Mouse (Mus musculus) ES-E14 (cell line): ENCODE results near the gene Otp. TPM values are rescaled to one million over a fixed set of nuclear protein-coding genes. Genes with fewer than 3 reads are reported as not detected.
A peak's percentile ranks its signal among the peaks of the same experiment; 100 is the strongest.

ENCODE experiments used
- DNase-seq: peaks from one replicate; pipeline ENCODE4 v3.0.0-alpha.2; 2013; ENCODE audit warnings: low read depth, low spot score
- H3K27ac ChIP-seq: 2 replicates; pipeline ENCODE4 v1.5.1; 2012; ENCODE audit warnings: low read depth, mild to moderate bottlenecking, low read length, moderate library complexity, mixed read lengths; ENCODE audit not compliant: poor library complexity, insufficient read depth, severe bottlenecking
- H3K36me3 ChIP-seq: 2 replicates; pipeline ENCODE4 v1.6.1; 2012; ENCODE audit warnings: mild to moderate bottlenecking, low read length, moderate library complexity, mixed read lengths; ENCODE audit not compliant: control insufficient read depth, poor library complexity, insufficient read depth, severe bottlenecking
- H3K4me1 ChIP-seq, 2 experiments: fragments of 150-350 bp in 1 of 2; sonication (generic) in 1 of 2; 2 replicates each; pipeline ENCODE4 v1.6.1; 2012; ENCODE audit warnings: low read length in 2 of 2, mild to moderate bottlenecking in 1 of 2, mixed read lengths in 1 of 2; ENCODE audit not compliant: control insufficient read depth in 2 of 2, insufficient read depth in 2 of 2, poor library complexity in 1 of 2
- H3K4me3 ChIP-seq, 2 experiments: fragments of 150-350 bp in 1 of 2; sonication (generic) in 1 of 2; 2 replicates each; pipeline ENCODE4 v1.5.1; 2012; ENCODE audit warnings: low read length in 2 of 2, low read depth in 1 of 2, mild to moderate bottlenecking in 1 of 2, mixed read lengths in 1 of 2; ENCODE audit not compliant: insufficient read depth in 1 of 2, poor library complexity in 1 of 2, severe bottlenecking in 1 of 2
- H3K9ac ChIP-seq: 2 replicates; pipeline ENCODE4 v1.6.1; 2012; ENCODE audit warnings: low read depth, mild to moderate bottlenecking, low read length, mixed read lengths; ENCODE audit not compliant: poor library complexity, insufficient read depth, severe bottlenecking
- H3K9me3 ChIP-seq: fragments of 150-350 bp; sonication (generic); 2 replicates; pipeline ENCODE4 v1.6.1; 2012; ENCODE audit warnings: low read depth, mild to moderate bottlenecking, low read length; ENCODE audit not compliant: control insufficient read depth, insufficient read depth
- CHD2 ChIP-seq: IDR thresholded peaks from 2 replicates; pipeline ENCODE4 v1.6.1; 2014; ENCODE audit warnings: mild to moderate bottlenecking, low read depth, low read length, inconsistent platforms
- HCFC1 ChIP-seq: IDR thresholded peaks from 2 replicates; pipeline ENCODE4 v1.6.1; 2012; ENCODE audit warnings: low read length, inconsistent platforms, borderline replicate concordance; ENCODE audit not compliant: insufficient read depth
- MAFK ChIP-seq: IDR thresholded peaks from 2 replicates; pipeline ENCODE4 v1.6.1; 2014; ENCODE audit warnings: mild to moderate bottlenecking, low read depth, low read length, inconsistent platforms; ENCODE audit not compliant: insufficient read depth
- ZC3H11A ChIP-seq: IDR thresholded peaks from 2 replicates; pipeline ENCODE4 v1.6.1; 2012; ENCODE audit warnings: low read depth, mild to moderate bottlenecking, inconsistent platforms, low read length, borderline replicate concordance
- ZNF384 ChIP-seq: IDR thresholded peaks from 2 replicates; pipeline ENCODE4 v1.6.1; 2012; ENCODE audit warnings: low read depth, low read length, inconsistent platforms
- in situ Hi-C, 2 experiments: fragments of 600-800 bp; cut with MboI; formaldehyde crosslinking; loops; one replicate each; pipeline ENCODE4 v1.15.1; 2025; ENCODE audit warnings: low sequenced_read_pairs in 2 of 2, inconsistent platforms in 1 of 2; ENCODE audit not compliant: unreplicated experiment in 2 of 2
- total RNA-seq: library from RNA; depleted of rRNA; stranded (reverse); fragments of 300-350 nt; gene quantifications from 2 replicates; pipeline ENCODE4 v1.2.3, GENCODE M21; 2012

Otp gene
- total RNA-seq, 1 experiment, result not detected

DNA sequence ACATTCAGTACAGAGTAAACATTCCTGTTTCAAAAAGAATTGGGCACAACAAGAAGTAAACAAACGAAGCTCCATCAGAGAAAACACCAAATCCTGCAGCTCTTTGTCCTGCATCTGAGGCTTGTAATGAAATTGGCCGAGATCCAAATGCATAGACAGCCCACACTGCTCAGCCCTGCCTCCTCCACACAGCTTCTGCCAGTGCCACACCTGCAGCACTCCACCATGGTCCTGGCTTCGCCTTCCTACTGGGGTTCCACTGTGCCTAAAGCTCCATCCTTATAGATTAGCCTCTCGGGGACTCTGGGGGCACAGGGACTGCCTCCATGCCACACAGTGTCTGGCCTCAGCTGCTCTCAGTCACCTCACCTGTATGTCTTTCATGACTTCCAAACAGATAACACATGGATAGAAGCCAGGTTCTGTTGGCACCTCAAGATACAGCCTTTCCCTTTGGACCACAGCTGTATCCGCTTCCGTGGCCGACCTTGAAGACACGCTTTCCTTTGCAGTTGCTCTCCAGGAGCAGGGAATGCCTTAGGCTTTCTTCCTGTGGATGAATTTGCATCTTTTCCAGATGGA, 36.6 kb upstream of the Otp start:
- DNase-seq, result no peak
- Histone ChIP-seq H3K36me3 (peaks cover 7% of the 10 kb centered on the region), H3K27ac (no peak overlapping the region), H3K9me3 (no peaks in the 10 kb centered on the region), H3K4me3 (no peak overlapping the region), H3K4me1 (peaks cover 0 to 2% of the 10 kb centered on the region in 2 experiments; a peak in 2 of 4 replicates), H3K9ac (no peak overlapping the region)
- TF ChIP-seq HCFC1, result no peak
- TF ChIP-seq ZC3H11A, result no peak
- no peak for TF ChIP-seq ZNF384
- TF ChIP-seq CHD2, result no peak
- TF ChIP-seq MAFK, result no peak
- in situ Hi-C loops, result no loop called here

DNA sequence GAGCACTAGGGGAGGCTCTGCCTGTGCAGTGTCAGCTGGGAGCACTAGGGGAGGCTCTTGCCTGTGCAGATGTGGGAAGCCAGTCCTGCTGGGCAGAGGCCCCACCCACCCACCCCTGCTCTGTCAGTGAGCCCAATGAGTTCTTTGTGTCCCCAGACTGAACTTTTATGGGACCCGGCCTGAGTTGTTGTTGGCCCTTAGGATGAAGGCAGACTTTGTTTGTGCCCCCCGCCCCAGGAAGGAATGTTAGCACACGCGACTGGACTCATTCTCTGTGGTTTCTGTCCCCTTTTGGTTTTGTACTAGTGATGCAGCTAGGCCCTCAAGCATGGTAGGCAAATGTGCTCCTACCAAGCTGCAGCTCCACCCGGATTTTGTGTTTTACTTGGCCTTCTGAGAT, 32.2 kb upstream of the Otp start:
- no peak overlapping the region for H3K9ac ChIP-seq
- no peak overlapping the region for H3K27ac ChIP-seq
- no peak for DNase-seq
- H3K9me3 ChIP-seq, result no peaks in the 10 kb centered on the region
- H3K4me3 ChIP-seq, result no peak overlapping the region
- in situ Hi-C loops, result no loop called here
- H3K4me1 ChIP-seq, result peaks cover 0 to 2% of the 10 kb centered on the region in 2 experiments; a peak in 2 of 4 replicates
- TF ChIP-seq ZC3H11A (no peak), MAFK (no peak), ZNF384 (no peak), HCFC1 (no peak), CHD2 (no peak)
- H3K36me3 ChIP-seq, result peaks cover 5% of the 10 kb centered on the region

DNA sequence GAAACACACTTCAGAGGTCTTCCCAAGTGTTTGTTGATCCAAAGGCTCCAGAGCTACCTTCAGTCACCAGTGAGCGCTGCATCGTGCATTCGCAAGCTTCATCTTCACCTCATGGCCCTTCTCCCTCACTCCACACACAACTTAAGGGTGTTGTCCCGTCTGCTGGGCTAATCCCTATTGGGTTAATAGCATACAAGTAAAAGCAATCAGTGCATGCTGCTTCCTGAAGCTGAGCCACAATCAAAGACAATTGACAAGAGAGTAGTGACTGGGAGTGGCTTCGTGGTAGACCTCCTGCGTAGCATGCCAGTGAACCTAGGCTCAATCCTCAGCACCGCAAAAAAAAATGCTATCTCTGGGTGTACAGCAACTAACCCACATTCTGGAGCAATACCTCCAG, 27.5 kb upstream of the Otp start:
- no peaks in the 10 kb centered on the region for H3K36me3 ChIP-seq
- no peak overlapping the region for H3K4me3 ChIP-seq
- DNase-seq, result no peak
- H3K27ac ChIP-seq, result no peak overlapping the region
- in situ Hi-C loops, result no loop called here
- no peaks in the 10 kb centered on the region for H3K9me3 ChIP-seq
- H3K4me1 ChIP-seq, result peaks cover 0 to 2% of the 10 kb centered on the region in 2 experiments; a peak in 2 of 4 replicates
- H3K9ac ChIP-seq, result no peak overlapping the region
- TF ChIP-seq HCFC1 (no peak), CHD2 (no peak), ZC3H11A (no peak), ZNF384 (no peak), MAFK (no peak)

DNA sequence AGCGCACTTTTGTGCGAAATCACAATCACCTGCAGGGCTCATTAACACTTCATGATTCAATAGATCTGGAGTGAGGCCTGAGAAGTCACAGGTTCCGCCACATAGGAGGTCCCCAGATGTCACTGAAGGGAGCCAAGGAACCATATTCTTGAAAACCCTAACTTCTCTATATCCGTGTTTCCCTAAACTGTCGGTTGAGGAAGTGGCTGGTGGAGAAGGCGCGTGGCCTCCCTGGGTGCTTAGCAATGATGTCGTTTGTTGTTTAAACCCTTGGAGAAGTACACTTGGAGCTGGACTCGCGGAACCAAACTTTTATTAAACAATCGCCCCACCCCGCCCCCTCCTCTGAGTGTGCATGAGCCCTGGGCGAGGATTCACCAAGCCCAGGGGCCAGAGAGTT, 26.1 kb upstream of the Otp start:
- Histone ChIP-seq H3K9me3 (no peaks in the 10 kb centered on the region), H3K27ac (no peak overlapping the region), H3K9ac (no peak overlapping the region), H3K4me3 (no peak overlapping the region), H3K4me1 (no peaks in the 10 kb centered on the region; a peak in 1 of 4 replicates), H3K36me3 (no peaks in the 10 kb centered on the region)
- in situ Hi-C loops, result no loop called here
- DNase-seq, result no peak
- TF ChIP-seq HCFC1 (no peak), CHD2 (no peak), ZC3H11A (no peak), ZNF384 (no peak), MAFK (no peak)

DNA sequence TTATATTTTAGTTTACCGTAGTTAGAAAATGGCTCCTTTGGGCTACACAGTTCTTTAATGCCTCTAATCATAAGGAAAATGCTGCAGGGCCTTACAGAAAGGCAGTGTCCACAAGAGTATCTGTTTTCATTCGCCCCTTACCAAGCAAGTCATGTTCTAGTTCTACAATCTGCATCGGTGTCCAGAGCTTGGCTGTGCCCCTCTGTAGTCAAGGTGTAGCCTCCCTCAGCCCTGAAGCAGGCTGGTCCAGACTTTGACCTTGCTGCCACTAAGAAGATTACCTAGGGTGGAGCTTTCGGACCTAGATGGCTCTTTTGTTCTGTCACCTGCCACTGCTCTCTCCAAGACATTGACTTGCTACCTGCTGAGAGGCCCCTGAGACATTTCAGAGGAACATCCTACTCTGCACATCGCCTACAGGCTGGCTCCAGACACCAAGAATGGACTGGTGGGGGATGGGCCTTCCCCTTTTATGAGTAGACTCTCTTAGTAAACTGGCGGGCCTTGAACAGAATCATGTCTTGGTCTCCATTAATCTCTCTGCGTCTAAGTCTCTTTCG, 17.3 kb upstream of the Otp start:
- no peak for TF ChIP-seq ZC3H11A
- TF ChIP-seq HCFC1, result no peak
- no peak for TF ChIP-seq MAFK
- TF ChIP-seq ZNF384, result no peak
- TF ChIP-seq CHD2, result peak; percentile 49; the same call in 1 of the 2 replicates
- Histone ChIP-seq H3K9me3 (no peaks in the 10 kb centered on the region), H3K4me1 (peaks cover 15 to 27% of the 10 kb centered on the region in 2 experiments), H3K4me3 (peak overlapping the region in 1 of 2 experiments; percentile 3; a peak in 2 of 4 replicates), H3K9ac (no peak overlapping the region), H3K27ac (peak overlapping the region; percentile 72), H3K36me3 (no peaks in the 10 kb centered on the region)
- in situ Hi-C loops, result no loop called here
- DNase-seq, result no peak
